Mouse (Mus musculus): ENCODE data around the gene Rabl3.

Rabl3 gene

GRCm38 (mm10) chr16:37539611-37540580, at the start of gene Rabl3, which contains the start of gene Gtf2e1:
Gene Rabl3 (plus strand): TSS chr16:37539885.
Gene Gtf2e1 (minus strand): TSS chr16:37539789.
- in situ Hi-C loops (cut with MboI, MseI) = loop anchor here (10.0 to 25.0 kb wide), 2 partner anchors 115 to 1453 kb away; partner anchors contain the start of gene Ndufb4

- in situ Hi-C loops (cut with MboI, MseI) = loop anchor here (25.0 kb wide), 1 partner anchor 758 kb away; no protein-coding TSS in a partner anchor
These were observed 44.7 kb upstream of the Rabl3 start for GRCm38 (mm10) chr16:37495017-37495416.

- in situ Hi-C loops (cut with MboI, MseI) = loop anchor here (25.0 kb wide), 1 partner anchor 761 kb away; no protein-coding TSS in a partner anchor
These were observed 41.1 kb upstream of the Rabl3 start for GRCm38 (mm10) chr16:37498581-37498980.

DNA sequence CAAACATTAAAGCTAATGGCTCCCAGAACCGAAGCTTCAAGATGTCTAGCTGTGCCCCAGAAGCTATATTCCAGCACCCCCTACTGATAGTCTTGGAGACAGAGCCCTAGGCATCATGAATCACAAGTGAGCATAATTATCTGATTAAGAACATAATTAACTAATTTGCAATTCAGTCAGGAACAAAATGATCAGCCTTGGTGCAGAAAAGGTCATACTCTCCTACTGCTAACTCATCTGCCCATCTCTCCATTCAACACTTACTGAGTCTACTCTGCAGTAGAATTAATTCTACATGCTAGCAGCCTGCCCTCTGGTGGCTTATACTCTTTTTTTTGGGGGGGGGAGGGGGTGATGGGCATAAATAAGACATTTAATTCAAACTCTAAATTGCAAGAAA, 35.2 kb upstream of the Rabl3 start:
- in situ Hi-C loops (cut with MboI, MseI) = no loop called here

DNA sequence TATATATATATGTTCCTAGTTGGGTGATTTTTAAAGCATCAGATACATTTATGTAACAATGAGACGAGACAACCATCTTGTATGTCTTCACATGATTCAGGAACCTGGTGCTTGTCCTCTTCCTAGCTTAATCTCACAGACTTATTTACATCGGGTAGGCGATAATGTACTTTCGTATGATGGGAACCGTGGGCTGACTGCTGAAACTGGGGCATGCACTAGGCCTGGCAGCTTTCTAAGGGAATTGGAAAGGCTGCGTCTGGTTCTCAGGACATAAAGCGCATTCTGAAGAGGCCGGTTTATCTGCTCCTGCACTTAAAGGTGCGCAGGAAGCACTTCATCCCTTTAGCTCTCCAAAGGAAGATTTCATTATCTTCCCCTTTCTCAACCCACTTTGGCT, 32.9 kb upstream of the Rabl3 start:
- in situ Hi-C loops (cut with MboI, MseI) = no loop called here

DNA sequence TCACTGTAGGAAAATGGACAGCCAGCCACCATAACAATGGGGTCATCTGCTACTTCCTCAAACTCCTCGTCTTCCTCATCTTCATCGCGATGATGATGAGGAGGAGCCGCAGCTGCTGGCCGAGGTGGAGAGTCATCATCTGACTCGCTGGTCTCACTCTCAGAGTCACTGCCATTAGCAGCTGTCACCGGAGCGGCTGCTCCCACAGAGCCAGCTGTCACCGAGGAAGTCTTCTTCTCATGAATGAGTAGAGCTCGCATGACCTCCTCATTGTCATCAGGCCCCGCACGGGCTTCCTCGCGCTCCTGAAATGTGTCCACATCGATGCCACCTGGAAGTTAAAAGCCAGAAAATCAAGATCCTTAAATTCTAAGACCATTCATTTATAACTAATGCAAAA, 28.2 kb upstream of the Rabl3 start:
- in situ Hi-C loops (cut with MboI, MseI) = no loop called here

DNA sequence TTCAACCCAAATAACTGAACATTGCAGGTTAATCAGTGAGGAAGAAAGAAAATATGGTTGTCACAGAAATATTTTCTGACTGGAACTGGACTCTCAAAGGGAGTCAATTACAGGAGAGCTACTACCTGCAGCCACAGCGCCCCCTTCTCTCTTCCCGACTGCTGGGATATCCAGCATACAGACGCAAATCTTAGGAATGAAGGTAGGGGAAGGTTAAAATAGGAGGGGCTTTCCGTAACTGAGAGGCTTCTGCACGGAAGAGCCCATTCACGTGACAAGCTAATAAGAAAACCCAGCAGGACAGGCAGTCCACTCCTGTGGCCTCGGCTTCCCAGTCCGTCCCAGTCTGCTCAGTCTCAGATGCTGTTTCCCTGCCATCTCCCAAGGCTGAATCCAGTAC, 25.0 kb upstream of the Rabl3 start:
- in situ Hi-C loops (cut with MboI, MseI) = no loop called here

DNA sequence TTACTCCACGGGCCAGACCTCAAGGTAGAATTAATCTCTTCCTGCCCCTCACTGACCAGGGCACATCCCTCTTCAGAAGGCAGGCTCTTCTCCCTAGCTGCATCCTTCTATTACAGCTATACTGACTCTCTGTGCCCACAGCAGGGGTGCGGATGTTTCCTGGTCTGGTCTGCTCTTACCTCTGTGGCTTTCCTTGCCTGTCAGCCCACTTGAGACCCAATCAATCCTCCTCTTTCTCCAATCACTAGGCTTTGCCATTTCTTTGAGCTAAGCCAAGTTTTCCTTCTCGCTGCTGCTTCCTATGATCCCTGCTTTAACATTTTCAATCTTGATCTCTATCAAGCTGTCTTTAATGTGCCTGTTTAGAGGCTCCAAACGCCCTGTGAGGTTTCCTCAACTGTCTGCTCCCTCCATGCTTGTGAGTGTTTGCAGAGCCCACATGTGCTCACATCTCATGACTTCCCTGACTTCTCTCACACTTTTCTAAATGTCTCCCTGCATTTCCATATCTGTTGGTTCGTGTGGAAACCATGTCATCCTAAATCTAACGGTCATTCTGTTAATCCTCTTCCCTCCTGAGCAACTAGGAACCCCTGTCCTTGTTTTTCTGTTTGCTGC, 23.2 kb upstream of the Rabl3 start:
- in situ Hi-C loops (cut with MboI, MseI) = no loop called here

DNA sequence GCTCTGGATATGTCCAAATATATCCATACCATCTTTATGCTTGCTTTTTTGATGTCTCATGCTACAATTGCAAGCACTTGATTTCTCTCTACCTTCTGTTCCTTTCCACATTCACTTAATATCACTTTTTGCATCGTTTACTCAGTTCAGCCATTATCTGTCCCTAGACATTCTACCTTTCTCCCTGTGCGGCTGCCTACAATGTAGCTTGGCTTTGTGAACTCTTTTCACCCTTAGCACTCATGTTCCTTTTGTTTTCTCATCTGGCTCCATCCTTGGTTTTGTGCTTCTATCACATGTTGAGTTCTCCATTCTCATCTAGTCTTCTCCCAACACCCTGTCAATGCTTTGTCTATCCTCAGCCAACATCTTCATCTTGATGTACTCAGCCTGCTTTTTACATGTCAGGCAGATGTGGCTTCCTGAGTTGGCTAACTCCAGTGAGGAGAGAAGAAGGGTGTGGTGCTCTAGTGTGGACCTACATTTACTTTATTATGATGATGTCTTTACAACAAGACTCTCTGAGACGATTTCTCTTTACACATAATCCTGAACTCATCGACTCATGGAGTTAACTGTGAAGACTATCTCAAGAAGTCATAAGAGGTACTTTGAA, 22.0 kb upstream of the Rabl3 start:
- in situ Hi-C loops (cut with MboI, MseI) = no loop called here

- in situ Hi-C loops (cut with MboI, MseI) = no loop called here
These were observed 21.0 kb upstream of the Rabl3 start for GRCm38 (mm10) chr16:37518662-37519061.

- in situ Hi-C loops (cut with MboI, MseI) = no loop called here
These were observed 20.0 kb upstream of the Rabl3 start for GRCm38 (mm10) chr16:37519721-37520120.

GRCm38 (mm10) chr16:37520190-37521040, 19.3 kb upstream of the Rabl3 start:
- in situ Hi-C loops (cut with MboI, MseI) = no loop called here

DNA sequence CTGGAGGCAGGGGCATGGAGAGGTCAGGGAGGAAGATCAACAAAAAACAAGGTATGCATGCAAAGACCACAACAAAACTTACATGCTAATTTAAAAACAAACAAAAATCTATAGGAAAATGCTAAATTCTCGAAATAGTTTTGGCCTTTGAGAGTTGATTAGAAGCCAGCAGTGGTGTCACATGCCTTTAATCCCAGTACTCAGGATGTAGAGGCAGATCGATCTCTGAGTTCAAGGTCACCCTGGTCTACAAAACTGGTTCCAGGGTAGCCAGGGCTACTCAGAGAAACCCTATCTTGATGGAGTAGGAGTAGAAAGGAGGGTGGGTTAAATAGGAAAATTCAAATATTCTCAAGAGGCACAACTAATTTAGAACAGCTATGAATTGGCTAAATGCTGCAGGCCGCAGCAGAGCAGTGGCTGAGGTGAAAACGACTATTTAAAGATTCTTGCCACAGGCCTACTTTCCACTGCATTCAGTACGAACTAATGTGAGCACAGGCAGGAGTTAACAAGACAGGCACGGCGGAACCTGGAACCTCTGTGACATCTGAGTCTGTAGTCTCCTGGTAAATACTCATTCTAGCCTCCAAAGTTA, 17.5 kb upstream of the Rabl3 start:
- in situ Hi-C loops (cut with MboI, MseI) = no loop called here

GRCm38 (mm10) chr16:37525121-37525520, 14.6 kb upstream of the Rabl3 start:
- in situ Hi-C loops (cut with MboI, MseI) = loop anchor here (25.0 kb wide), 1 partner anchor 1438 kb away; no protein-coding TSS in a partner anchor

DNA sequence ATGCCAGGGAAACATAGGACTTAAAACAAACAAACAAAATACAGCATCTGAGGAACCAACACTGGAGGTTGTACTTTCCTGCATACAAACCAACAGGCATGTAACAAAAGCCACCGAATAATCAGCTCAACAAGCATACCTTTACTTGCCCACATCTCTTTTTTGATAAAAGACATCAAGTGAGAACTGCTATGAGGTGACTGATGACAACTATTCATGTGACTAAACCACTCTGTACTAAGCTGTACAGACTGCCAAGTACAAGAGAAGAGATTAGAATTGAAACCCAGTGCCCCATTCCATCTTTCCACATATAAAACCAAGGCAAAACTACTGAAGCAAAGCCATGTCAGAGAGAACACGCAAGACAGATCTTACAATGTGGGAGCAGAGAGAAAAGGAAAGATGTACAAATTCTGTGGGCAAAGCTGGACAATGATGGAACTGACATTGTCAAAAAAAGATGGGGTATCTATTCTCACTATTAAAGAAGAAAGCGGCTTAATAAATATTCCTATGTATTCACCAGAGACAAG, 12.9 kb upstream of the Rabl3 start:
- in situ Hi-C loops (cut with MboI, MseI) = loop anchor here (25.0 kb wide), 1 partner anchor 1439 kb away; no protein-coding TSS in a partner anchor

- in situ Hi-C loops (cut with MboI, MseI) = loop anchor here (25.0 kb wide), 1 partner anchor 1443 kb away; no protein-coding TSS in a partner anchor
These were observed 9.5 kb upstream of the Rabl3 start for GRCm38 (mm10) chr16:37530170-37530569.

GRCm38 (mm10) chr16:37532046-37532445, 7.6 kb upstream of the Rabl3 start:
- in situ Hi-C loops (cut with MboI, MseI) = loop anchor here (25.0 kb wide), 1 partner anchor 1445 kb away; no protein-coding TSS in a partner anchor

- in situ Hi-C loops (cut with MboI, MseI) = loop anchor here (25.0 kb wide), 1 partner anchor 1446 kb away; no protein-coding TSS in a partner anchor
These were observed 6.2 kb upstream of the Rabl3 start for GRCm38 (mm10) chr16:37533369-37534068.

- in situ Hi-C loops (cut with MboI, MseI) = loop anchor here (25.0 kb wide), 1 partner anchor 1452 kb away; no protein-coding TSS in a partner anchor
These were observed 460 bp upstream of the Rabl3 start for GRCm38 (mm10) chr16:37539240-37539610.
